Mouse (Mus musculus) midbrain, embryonic 15.5 days (tissue): ENCODE measurements at regions not wholly inside any gene's neighbourhood (a gene's known extent, or its start where the extent isn't known, plus 50 kb on each side); places are given as distances from the start of the nearest gene placed in this dataset.

Experiments
- ATAC-seq: fragments of 200-750 bp; cut with Nextera tagmentation; replicated peaks from 2 replicates; pipeline ENCODE4 v1.8.0; 2017; ENCODE audit warnings: moderate TSS enrichment
- H3K27ac ChIP-seq: fragments of 300-500 bp; sonication (generic); 2 replicates; pipeline ENCODE4 v1.5.1; 2015; ENCODE audit warnings: mild to moderate bottlenecking, inconsistent platforms
- H3K27me3 ChIP-seq: fragments of 300-500 bp; sonication (generic); replicated peaks from 2 replicates; pipeline ENCODE4 v1.6.1; 2015; ENCODE audit warnings: inconsistent platforms
- H3K36me3 ChIP-seq: fragments of 300-500 bp; sonication (generic); replicated peaks from 2 replicates; pipeline ENCODE4 v1.6.1; 2015; ENCODE audit warnings: inconsistent platforms
- H3K4me1 ChIP-seq: fragments of 300-500 bp; sonication (generic); 2 replicates; pipeline ENCODE4 v1.6.1; 2015; ENCODE audit warnings: inconsistent platforms
- H3K4me2 ChIP-seq: fragments of 300-500 bp; sonication (generic); 2 replicates; pipeline ENCODE4 v1.6.1; 2015; ENCODE audit warnings: inconsistent platforms, mild to moderate bottlenecking, moderate library complexity
- H3K4me3 ChIP-seq: fragments of 300-500 bp; sonication (generic); 2 replicates; pipeline ENCODE4 v1.5.1; 2015; ENCODE audit warnings: mild to moderate bottlenecking, inconsistent platforms
- H3K9ac ChIP-seq: fragments of 300-500 bp; sonication (generic); 2 replicates; pipeline ENCODE4 v1.6.1; 2015; ENCODE audit warnings: mild to moderate bottlenecking, inconsistent platforms
- H3K9me3 ChIP-seq: fragments of 300-500 bp; sonication (generic); 2 replicates; pipeline ENCODE4 v1.6.1; 2016; ENCODE audit warnings: inconsistent platforms
- WGBS: fragments of 180-500 bp; shearing (Covaris S2); methylation state at CpG from one replicate; pipeline ENCODE4 v1.1.7; 2015; ENCODE audit warnings: mixed read lengths; 5-methylcytosine and 5-hydroxymethylcytosine counted together

DNA sequence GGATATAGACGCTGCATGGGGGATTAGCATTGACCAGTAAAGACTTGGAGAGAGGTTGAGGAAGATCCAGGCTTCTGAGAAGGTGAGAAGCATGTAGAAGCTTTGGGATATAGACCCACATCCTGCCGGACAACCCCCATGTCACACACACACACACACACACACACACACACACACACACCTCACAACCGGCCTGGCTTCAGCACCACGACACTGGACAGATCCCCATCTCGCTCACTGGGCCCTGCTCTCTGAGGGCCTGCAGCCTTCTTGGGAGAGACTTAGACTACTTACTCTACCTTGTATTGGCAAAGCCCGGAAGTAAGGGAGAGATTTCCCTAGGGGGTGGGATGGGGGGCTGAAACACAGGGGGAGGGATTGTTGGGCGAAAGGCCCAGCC lies 51.5 kb upstream of the A430005L14Rik start:
- no peak for ATAC-seq
- 48% methylated on average over 7 of the region's 7 CpGs for WGBS

More for the DNA sequence above, 51.5 kb upstream of the A430005L14Rik start:
- Histone ChIP-seq H3K36me3 (no peaks in the 10 kb centered on the region), H3K9me3 (no peaks in the 10 kb centered on the region), H3K27me3 (no peaks in the 10 kb centered on the region), H3K4me2 (no peak overlapping the region), H3K27ac (no peak overlapping the region), H3K9ac (no peak overlapping the region), H3K4me3 (no peak overlapping the region), H3K4me1 (peaks cover 16% of the 10 kb centered on the region)
